Mouse (Mus musculus): ENCODE measurements around the gene Cdc42bpb. TPM values are rescaled to one million over a fixed set of nuclear protein-coding genes. Genes with fewer than 3 reads are reported as not detected.

Gene Cdc42bpb
- polyA plus RNA-seq, 2 experiments: 5.3 to 22.5 TPM

DNA sequence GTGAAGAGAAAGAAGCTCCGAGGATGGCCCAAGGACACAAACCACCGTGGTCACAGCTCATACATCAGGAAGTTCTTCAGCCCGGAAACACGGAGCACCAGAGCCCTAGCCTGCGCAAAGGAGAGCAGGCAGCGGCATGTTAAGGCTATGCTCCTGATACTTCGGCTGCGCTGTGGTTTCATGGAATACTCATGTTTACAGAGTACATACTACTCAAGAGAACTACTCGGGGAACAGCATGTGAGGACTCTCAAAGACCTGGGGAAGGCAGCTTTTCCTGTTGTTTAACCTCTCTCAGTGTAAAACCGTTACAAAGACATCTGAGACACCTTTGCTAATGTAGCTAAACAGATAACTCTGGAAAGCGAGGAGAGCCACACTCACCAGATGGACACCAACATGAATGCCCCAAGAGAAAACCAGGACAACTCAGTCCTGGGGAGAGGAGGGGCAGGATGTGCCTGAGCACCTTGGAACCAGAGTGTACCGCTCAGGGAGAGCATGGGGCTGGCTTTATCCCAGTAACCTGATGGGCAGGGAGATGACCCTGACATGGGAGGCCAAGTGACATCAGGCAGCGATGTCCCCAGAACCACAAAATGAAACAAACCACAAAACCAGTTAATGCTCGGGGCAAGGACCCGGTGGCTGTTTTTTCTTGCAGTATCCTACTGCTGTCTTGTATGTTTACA is 27.8 kb downstream of the Cdc42bpb start:
- no peaks in the 10 kb centered on the region for H3K9me3 ChIP-seq (ENCODE audit: control insufficient read depth, low read length)
- no peaks in the 10 kb centered on the region for H3K36me3 ChIP-seq (replicated peaks; ENCODE audit: control insufficient read depth, insufficient read depth, low read depth)
- H3K9ac ChIP-seq (replicated peaks): no peak overlapping the region
- 51% methylated on average over 15 of the region's 15 CpGs for WGBS (ENCODE audit: insufficient replicate concordance)
- DNase-seq (ENCODE audit: low read depth in 3 of 3, low spot score in 3 of 3) (no peak), ATAC-seq (ENCODE audit: insufficient read depth) (no peak)
- no peak for TF ChIP-seq CTCF (IDR thresholded peaks at IDR 0.05; ENCODE audit: low read depth)
- no peak for TF ChIP-seq EP300 (IDR thresholded peaks at IDR 0.05; ENCODE audit: low read depth)
- H3K4me2 ChIP-seq (ENCODE audit: low read depth): no peak overlapping the region
- no peak overlapping the region for H3K4me3 ChIP-seq (ENCODE audit: insufficient read depth in 1 of 2, low read depth in 2 of 2, low read length in 2 of 2)
- H3K27me3 ChIP-seq (ENCODE audit: control insufficient read depth, insufficient read depth, low read length): no peaks in the 10 kb centered on the region
- H3K4me1 ChIP-seq (replicated peaks; ENCODE audit: control insufficient read depth in 2 of 2, insufficient read depth in 2 of 2, low read length in 1 of 2): peaks cover 0 to 7% of the 10 kb centered on the region in 2 experiments; a peak in 1 of 4 replicates
- H3K27ac ChIP-seq: no peak overlapping the region

DNA sequence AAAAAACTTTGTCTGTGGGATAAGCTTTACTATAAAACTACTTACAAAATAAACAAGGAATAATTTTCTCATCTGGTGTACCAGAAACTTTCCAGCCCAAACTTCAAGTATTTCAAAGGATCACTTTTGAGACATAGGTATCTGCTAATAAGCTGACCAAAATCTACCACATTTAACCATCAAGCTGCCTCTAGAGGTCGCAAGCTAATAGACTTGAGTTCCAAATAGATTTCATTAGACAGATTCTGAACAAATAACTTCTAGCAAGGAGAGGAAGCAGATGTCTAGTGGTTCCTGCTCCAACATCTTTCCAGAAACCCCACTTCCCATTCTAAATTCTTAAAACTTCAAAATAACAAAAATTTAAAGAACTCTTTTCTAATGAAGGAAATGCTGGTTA is 33.6 kb downstream of the Cdc42bpb start:
- no peak overlapping the region for H3K4me2 ChIP-seq (ENCODE audit: low read depth)
- no peaks in the 10 kb centered on the region for H3K27me3 ChIP-seq (ENCODE audit: control insufficient read depth, insufficient read depth, low read length)
- H3K4me1 ChIP-seq (replicated peaks; ENCODE audit: control insufficient read depth in 2 of 2, insufficient read depth in 2 of 2, low read length in 1 of 2): no peaks in the 10 kb centered on the region; a peak in 1 of 4 replicates
- no peak overlapping the region for H3K9ac ChIP-seq (replicated peaks)
- WGBS (ENCODE audit: insufficient replicate concordance): 46% methylated on average over 1 of the region's 1 CpGs
- no peak overlapping the region for H3K4me3 ChIP-seq (ENCODE audit: insufficient read depth in 1 of 2, low read depth in 2 of 2, low read length in 2 of 2)
- H3K27ac ChIP-seq: no peak overlapping the region
- TF ChIP-seq EP300 (IDR thresholded peaks at IDR 0.05; ENCODE audit: low read depth) (no peak), CTCF (IDR thresholded peaks at IDR 0.05; ENCODE audit: low read depth) (no peak)
- H3K9me3 ChIP-seq (ENCODE audit: control insufficient read depth, low read length): no peaks in the 10 kb centered on the region
- H3K36me3 ChIP-seq (replicated peaks; ENCODE audit: control insufficient read depth, insufficient read depth, low read depth): no peaks in the 10 kb centered on the region
- ATAC-seq (ENCODE audit: insufficient read depth) (no peak), DNase-seq (ENCODE audit: low read depth in 3 of 3, low spot score in 3 of 3) (no peak)

- TF ChIP-seq EP300 (IDR thresholded peaks at IDR 0.05; ENCODE audit: low read depth): no peak
- TF ChIP-seq CTCF (IDR thresholded peaks at IDR 0.05; ENCODE audit: low read depth): no peak
- 65% methylated on average over 7 of the region's 7 CpGs for WGBS (ENCODE audit: insufficient replicate concordance)
- Histone ChIP-seq H3K4me3 (ENCODE audit: insufficient read depth in 1 of 2, low read depth in 2 of 2, low read length in 2 of 2) (no peak overlapping the region), H3K4me1 (replicated peaks; ENCODE audit: control insufficient read depth in 2 of 2, insufficient read depth in 2 of 2, low read length in 1 of 2) (peaks cover 0 to 9% of the 10 kb centered on the region in 2 experiments; a peak in 2 of 4 replicates), H3K36me3 (replicated peaks; ENCODE audit: control insufficient read depth, insufficient read depth, low read depth) (no peaks in the 10 kb centered on the region), H3K9me3 (ENCODE audit: control insufficient read depth, low read length) (no peaks in the 10 kb centered on the region), H3K9ac (replicated peaks) (no peak overlapping the region), H3K27ac (no peak overlapping the region), H3K4me2 (ENCODE audit: low read depth) (no peak overlapping the region), H3K27me3 (ENCODE audit: control insufficient read depth, insufficient read depth, low read length) (no peaks in the 10 kb centered on the region)
- DNase-seq (ENCODE audit: low read depth in 3 of 3, low spot score in 3 of 3): no peak
- ATAC-seq (ENCODE audit: insufficient read depth): no peak
These were observed 36.8 kb downstream of the Cdc42bpb start for GRCm38 (mm10) chr12:111340692-111341091.

GRCm38 (mm10) chr12:111337864-111338354 is 39.6 kb downstream of the Cdc42bpb start:
- H3K27me3 ChIP-seq (ENCODE audit: control insufficient read depth, insufficient read depth, low read length): no peaks in the 10 kb centered on the region
- H3K9ac ChIP-seq (replicated peaks): no peak overlapping the region
- peak; percentile 70 for ATAC-seq (ENCODE audit: insufficient read depth)
- TF ChIP-seq EP300 (IDR thresholded peaks at IDR 0.05; ENCODE audit: low read depth): no peak
- TF ChIP-seq CTCF (IDR thresholded peaks at IDR 0.05; ENCODE audit: low read depth): no peak; the same call in 1 of the 2 replicates
- no peaks in the 10 kb centered on the region for H3K36me3 ChIP-seq (replicated peaks; ENCODE audit: control insufficient read depth, insufficient read depth, low read depth)
- no peak overlapping the region for H3K27ac ChIP-seq
- H3K4me3 ChIP-seq (ENCODE audit: insufficient read depth in 1 of 2, low read depth in 2 of 2, low read length in 2 of 2): no peak overlapping the region
- peak overlapping the region; percentile 8; the same call in 1 of the 2 replicates for H3K4me2 ChIP-seq (ENCODE audit: low read depth)
- peaks cover 0 to 9% of the 10 kb centered on the region in 2 experiments; a peak in 2 of 4 replicates for H3K4me1 ChIP-seq (replicated peaks; ENCODE audit: control insufficient read depth in 2 of 2, insufficient read depth in 2 of 2, low read length in 1 of 2)
- H3K9me3 ChIP-seq (ENCODE audit: control insufficient read depth, low read length): no peaks in the 10 kb centered on the region
- DNase-seq (ENCODE audit: low read depth in 3 of 3, low spot score in 3 of 3): peak; percentile 16 to 22 (median 20)
- 17% methylated on average over 15 of the region's 15 CpGs for WGBS (ENCODE audit: insufficient replicate concordance)

DNA sequence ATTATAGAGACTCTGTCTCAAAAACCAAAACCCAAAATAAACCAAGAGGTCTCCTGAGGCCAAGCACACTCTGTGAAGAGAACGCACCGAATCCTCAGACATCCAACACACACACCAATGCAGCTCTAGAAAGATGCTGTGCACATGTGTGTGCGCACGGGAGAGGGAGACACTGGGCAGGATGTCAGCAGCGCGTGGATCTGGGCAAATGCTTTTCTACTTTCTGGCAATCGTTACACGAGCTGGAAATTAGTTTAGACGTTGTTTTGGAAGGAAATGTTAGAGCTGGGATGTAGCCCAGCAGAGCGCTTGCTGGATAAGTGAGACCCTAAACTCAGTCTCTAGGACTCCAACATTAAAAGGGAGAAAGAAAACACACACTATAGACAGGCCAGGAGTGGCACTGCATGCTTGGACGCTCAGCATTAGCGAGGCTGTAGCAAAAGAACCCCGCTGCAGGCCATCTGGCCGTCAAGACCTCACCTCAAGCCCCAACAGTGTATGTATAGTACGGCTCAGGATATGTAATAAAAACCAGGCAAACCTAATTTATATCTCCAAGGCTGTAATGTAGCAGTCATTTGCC is 44.4 kb downstream of the Cdc42bpb start:
- WGBS (ENCODE audit: insufficient replicate concordance): 80% methylated on average over 15 of the region's 15 CpGs
- Histone ChIP-seq H3K4me3 (ENCODE audit: insufficient read depth in 1 of 2, low read depth in 2 of 2, low read length in 2 of 2) (no peak overlapping the region), H3K9ac (replicated peaks) (no peak overlapping the region), H3K27ac (no peak overlapping the region), H3K4me2 (ENCODE audit: low read depth) (no peak overlapping the region), H3K27me3 (ENCODE audit: control insufficient read depth, insufficient read depth, low read length) (no peaks in the 10 kb centered on the region), H3K4me1 (replicated peaks; ENCODE audit: control insufficient read depth in 2 of 2, insufficient read depth in 2 of 2, low read length in 1 of 2) (peaks cover 0 to 4% of the 10 kb centered on the region in 2 experiments; a peak in 2 of 4 replicates), H3K9me3 (ENCODE audit: control insufficient read depth, low read length) (no peaks in the 10 kb centered on the region), H3K36me3 (replicated peaks; ENCODE audit: control insufficient read depth, insufficient read depth, low read depth) (no peaks in the 10 kb centered on the region)
- ATAC-seq (ENCODE audit: insufficient read depth): no peak
- TF ChIP-seq EP300 (IDR thresholded peaks at IDR 0.05; ENCODE audit: low read depth) (no peak), CTCF (IDR thresholded peaks at IDR 0.05; ENCODE audit: low read depth) (no peak)
- DNase-seq (ENCODE audit: low read depth in 3 of 3, low spot score in 3 of 3): no peak
